In the genomic region with DNA sequence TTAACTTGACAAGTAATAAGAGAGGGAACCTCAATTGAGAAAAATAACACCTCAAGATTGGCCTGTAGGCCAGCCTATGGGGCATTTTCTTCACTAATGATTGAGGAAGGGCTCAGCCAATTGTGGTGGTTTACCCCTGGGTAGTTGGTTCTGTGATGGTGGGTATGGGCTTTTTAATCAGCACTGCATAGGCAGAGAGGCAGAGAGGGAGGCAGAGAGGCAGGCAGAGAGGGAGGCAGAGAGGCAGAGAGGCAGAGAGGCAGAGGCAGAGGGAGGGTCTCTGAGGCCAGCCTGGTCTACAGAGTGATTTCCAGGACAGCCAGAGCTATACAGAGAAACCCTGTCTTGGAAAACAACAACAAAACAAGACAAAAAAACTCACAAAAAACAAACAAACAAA, we compare ENCODE assay signal across 9 mouse cellular contexts. TPM values are rescaled to one million over a fixed set of nuclear protein-coding genes. Genes with fewer than 3 reads are reported as not detected.
DNase-seq lines count a peak whose midpoint lies in the region; ATAC-seq and TF ChIP-seq lines count a peak whose summit lies in the region.
"Had no signal": no experiment of that assay in that cellular context is flagged by ENCODE, and none has a peak within 500 bp of the region (broad histone marks: within the 10 kb centered on the region; RNA-seq: fewer than 3 reads in every experiment).

No protein-coding gene starts in this region.

- ATAC-seq in kidney, embryonic 15.5 days (replicated peaks; ENCODE audit: low FRiP score): no peak
- no peak for ATAC-seq in forebrain, embryonic 13.5 days
- no peak for ATAC-seq in liver, embryonic 13.5 days (ENCODE audit: low read depth)

- no peak overlapping the region for H3K27ac ChIP-seq in kidney, embryonic 15.5 days
- no peak overlapping the region for H3K27ac ChIP-seq in kidney, adult 2 months (ENCODE audit: insufficient read depth, low read depth, low read length)
- H3K27ac ChIP-seq in bone marrow macrophage, adult 2 months (ENCODE audit: insufficient read depth, low read depth, low read length): no peak overlapping the region
- no peak overlapping the region for H3K27ac ChIP-seq in forebrain, embryonic 13.5 days
- H3K27ac ChIP-seq in liver, embryonic 13.5 days: no peak overlapping the region
- H3K27ac ChIP-seq: limb, embryonic 15.5 days had no signal

- peak overlapping the region; percentile 93 for H3K4me3 ChIP-seq in kidney, embryonic 15.5 days (replicated peaks)
- H3K4me3 ChIP-seq in kidney, adult 2 months (ENCODE audit: insufficient read depth, low read depth, low read length): no peak overlapping the region
- H3K4me3 ChIP-seq in bone marrow macrophage, adult 2 months (ENCODE audit: insufficient read depth, low read length): peak overlapping the region; percentile 37
- H3K4me3 ChIP-seq in forebrain, embryonic 13.5 days: peak overlapping the region; percentile 95
- peak overlapping the region; percentile 90 for H3K4me3 ChIP-seq in liver, embryonic 13.5 days (replicated peaks)

- peaks cover 26% of the 10 kb centered on the region for H3K4me1 ChIP-seq in kidney, embryonic 15.5 days
- peaks cover 10% of the 10 kb centered on the region for H3K4me1 ChIP-seq in kidney, adult 2 months (ENCODE audit: control insufficient read depth, insufficient read depth, low read length)
- peaks cover 28% of the 10 kb centered on the region for H3K4me1 ChIP-seq in bone marrow macrophage, adult 2 months (ENCODE audit: control insufficient read depth, insufficient read depth, low read length)
- H3K4me1 ChIP-seq in forebrain, embryonic 13.5 days: peaks cover 27% of the 10 kb centered on the region
- H3K4me1 ChIP-seq in liver, embryonic 13.5 days (replicated peaks): peaks cover 37% of the 10 kb centered on the region

- H3K9me3 ChIP-seq in kidney, embryonic 15.5 days (replicated peaks): no peaks in the 10 kb centered on the region
- H3K9me3 ChIP-seq in forebrain, embryonic 13.5 days (replicated peaks): no peaks in the 10 kb centered on the region
- H3K9me3 ChIP-seq in liver, embryonic 13.5 days (replicated peaks): no peaks in the 10 kb centered on the region
- H3K9me3 ChIP-seq: limb, embryonic 15.5 days had no signal

- no peak for DNase-seq in kidney, adult 2 months
- no peak for DNase-seq in liver, embryonic 13.5 days
- peak; percentile 69 for DNase-seq in testis, postnatal 10 days (ENCODE audit: low spot score)
- no peak for DNase-seq in T-cell, adult 2 months (ENCODE audit: low spot score)
- no peak for DNase-seq in frontal cortex, postnatal 36 days (ENCODE audit: low spot score in 2 of 2)

- no peak for TF ChIP-seq CTCF in kidney, adult 2 months (conservative IDR thresholded peaks at IDR 0.05; ENCODE audit: insufficient read depth, insufficient read length, low read depth, low read length)
- TF ChIP-seq CTCF in bone marrow macrophage, adult 2 months (IDR thresholded peaks at IDR 0.05; ENCODE audit: low read depth, low read length): no peak

- H3K36me3 ChIP-seq in kidney, embryonic 15.5 days: no peaks in the 10 kb centered on the region
- H3K36me3 ChIP-seq in kidney, adult 2 months (ENCODE audit: control insufficient read depth, insufficient read depth, low read length): no peaks in the 10 kb centered on the region
- H3K36me3 ChIP-seq in forebrain, embryonic 13.5 days (ENCODE audit: poor library complexity, severe bottlenecking): no peaks in the 10 kb centered on the region
- no peaks in the 10 kb centered on the region for H3K36me3 ChIP-seq in liver, embryonic 13.5 days
- H3K36me3 ChIP-seq: limb, embryonic 15.5 days had no signal

- peaks cover 4% of the 10 kb centered on the region; the same call in 1 of the 2 replicates for H3K27me3 ChIP-seq in kidney, embryonic 15.5 days
- no peaks in the 10 kb centered on the region for H3K27me3 ChIP-seq in kidney, adult 2 months (replicated peaks; ENCODE audit: control insufficient read depth, insufficient read depth, low read length)
- H3K27me3 ChIP-seq in forebrain, embryonic 13.5 days: no peaks in the 10 kb centered on the region
- H3K27me3 ChIP-seq in liver, embryonic 13.5 days: no peaks in the 10 kb centered on the region
- H3K27me3 ChIP-seq: limb, embryonic 15.5 days had no signal

- no peak overlapping the region for H3K9ac ChIP-seq in kidney, embryonic 15.5 days
- H3K9ac ChIP-seq in forebrain, embryonic 13.5 days: no peak overlapping the region
- peak overlapping the region; percentile 87 for H3K9ac ChIP-seq in liver, embryonic 13.5 days
- H3K9ac ChIP-seq: limb, embryonic 15.5 days had no signal

- H3K4me2 ChIP-seq in kidney, embryonic 15.5 days: peak overlapping the region; percentile 81
- peak overlapping the region; percentile 91 for H3K4me2 ChIP-seq in forebrain, embryonic 13.5 days
- peak overlapping the region; percentile 96 for H3K4me2 ChIP-seq in liver, embryonic 13.5 days

- TF ChIP-seq POLR2A in kidney, adult 2 months (IDR thresholded peaks at IDR 0.05; ENCODE audit: low read depth, low read length): no peak
- no peak for TF ChIP-seq POLR2A in bone marrow macrophage, adult 2 months (IDR thresholded peaks at IDR 0.05; ENCODE audit: borderline replicate concordance, low read depth, low read length)

RNA-seq across cellular contexts. Expression of gene Ube2q2, which starts 2.4 kb away (rescaled TPM):
- polyA plus RNA-seq in kidney, embryonic 15.5 days (2015; fragmentation: Nextera tagmentation; extraction: Ambion mirVana): 30.2 and 33.7 TPM in 2 replicates
- polyA plus RNA-seq in kidney, adult 2 months (2012; rRNA removed): 10.7 and 11.1 TPM in 2 replicates
- 54.6 and 56.9 TPM in 2 replicates for polyA plus RNA-seq in bone marrow macrophage, adult 2 months (2012; ENCODE audit: insufficient read depth, insufficient read length, missing spikeins)
- 25.7 and 32.0 TPM in 2 replicates for polyA plus RNA-seq in forebrain, embryonic 13.5 days (2015; fragmentation: Nextera tagmentation; extraction: Ambion mirVana)
- polyA plus RNA-seq in liver, embryonic 13.5 days (2015; fragmentation: Nextera tagmentation; extraction: Ambion mirVana): 15.6 and 18.2 TPM in 2 replicates

RNA-seq across cellular contexts. Expression of gene Fbxo22, which starts 57.6 kb away (rescaled TPM):
- polyA plus RNA-seq in kidney, embryonic 15.5 days (2015; fragmentation: Nextera tagmentation; extraction: Ambion mirVana): 69.5 and 69.6 TPM in 2 replicates
- 26.4 and 27.7 TPM in 2 replicates for polyA plus RNA-seq in kidney, adult 2 months (2012; rRNA removed)
- polyA plus RNA-seq in bone marrow macrophage, adult 2 months (2012; ENCODE audit: insufficient read depth, insufficient read length, missing spikeins): 27.9 and 29.4 TPM in 2 replicates
- polyA plus RNA-seq in forebrain, embryonic 13.5 days (2015; fragmentation: Nextera tagmentation; extraction: Ambion mirVana): 86.9 and 90.2 TPM in 2 replicates
- 24.6 and 29.0 TPM in 2 replicates for polyA plus RNA-seq in liver, embryonic 13.5 days (2015; fragmentation: Nextera tagmentation; extraction: Ambion mirVana)
